Mouse (Mus musculus) intestine, embryonic 15.5 days (tissue): ENCODE results near the gene Ogn. TPM values are rescaled to one million over a fixed set of nuclear protein-coding genes. Genes with fewer than 3 reads are reported as not detected.

Experiments used
- ATAC-seq: fragments of 200-750 bp; cut with Nextera tagmentation; 2 replicates; pipeline ENCODE4 v1.8.0; 2017; ENCODE audit warnings: moderate TSS enrichment, moderate library complexity
- H3K27ac ChIP-seq: fragments of 300-500 bp; sonication (generic); 2 replicates; pipeline ENCODE4 v1.5.1; 2015; ENCODE audit warnings: mild to moderate bottlenecking, inconsistent platforms
- H3K27me3 ChIP-seq: fragments of 300-500 bp; sonication (generic); replicated peaks from 2 replicates; pipeline ENCODE4 v1.6.1; 2015; ENCODE audit warnings: inconsistent platforms
- H3K36me3 ChIP-seq: fragments of 300-500 bp; sonication (generic); 2 replicates; pipeline ENCODE4 v1.6.1; 2015; ENCODE audit warnings: inconsistent platforms
- H3K4me1 ChIP-seq: fragments of 300-500 bp; sonication (generic); replicated peaks from 2 replicates; pipeline ENCODE4 v1.6.1; 2015; ENCODE audit warnings: inconsistent platforms
- H3K4me2 ChIP-seq: fragments of 300-500 bp; sonication (generic); replicated peaks from 2 replicates; pipeline ENCODE4 v1.6.1; 2015; ENCODE audit warnings: mild to moderate bottlenecking, inconsistent platforms
- H3K4me3 ChIP-seq: fragments of 300-500 bp; sonication (generic); replicated peaks from 2 replicates; pipeline ENCODE4 v1.5.1; 2015; ENCODE audit warnings: inconsistent platforms
- H3K9ac ChIP-seq: fragments of 300-500 bp; sonication (generic); 2 replicates; pipeline ENCODE4 v1.6.1; 2015; ENCODE audit warnings: inconsistent platforms
- H3K9me3 ChIP-seq: fragments of 300-500 bp; sonication (generic); 2 replicates; pipeline ENCODE4 v1.6.1; 2016; ENCODE audit warnings: inconsistent platforms
- WGBS: fragments of 180-500 bp; shearing (Covaris S2); methylation state at CpG from one replicate; pipeline ENCODE4 v1.1.7; 2015; 5-methylcytosine and 5-hydroxymethylcytosine counted together
- polyA plus RNA-seq: library from polyadenylated mRNA; unstranded; fragments of >200 nt; fragmentation: Nextera tagmentation; extraction: Ambion mirVana; gene quantifications from 2 replicates; pipeline ENCODE4 v1.2.1, GENCODE M21; 2015

Gene Ogn
- polyA plus RNA-seq, 1 experiment from 2014 or later, result 68.3 TPM

GRCm38 (mm10) chr13:49651781-49652351 lies 44.0 kb downstream of the Ogn start:
- H3K4me3 ChIP-seq, result peak overlapping the region; percentile 81
- H3K4me1 ChIP-seq, result 0 out of 2 replicates have a peak, but pooled peaks cover 2% of the 10 kb centered on the region
- no peaks in the 10 kb centered on the region for H3K36me3 ChIP-seq
- WGBS, result 1% methylated on average over 4 of the region's 4 CpGs
- peak overlapping the region; percentile 70 for H3K9ac ChIP-seq
- peak overlapping the region; percentile 64 for H3K4me2 ChIP-seq
- no peak for ATAC-seq
- no peak overlapping the region for H3K27ac ChIP-seq
- no peaks in the 10 kb centered on the region for H3K9me3 ChIP-seq
- H3K27me3 ChIP-seq, result no peaks in the 10 kb centered on the region

- H3K36me3 ChIP-seq, result no peaks in the 10 kb centered on the region
- H3K4me2 ChIP-seq, result peak within 1 kb of the TSS; percentile 74
- H3K27ac ChIP-seq, result no peak within 1 kb of the TSS
- H3K27me3 ChIP-seq, result no peaks in the 10 kb centered on the region
- no peaks in the 10 kb centered on the region for H3K9me3 ChIP-seq
- WGBS, result under 1% methylated on average over 68 of the region's 68 CpGs
- 0 out of 2 replicates have a peak, but pooled peaks cover 2% of the 10 kb centered on the region for H3K4me1 ChIP-seq
- H3K4me3 ChIP-seq, result peak within 1 kb of the TSS; percentile 81
- peak; percentile 100 for ATAC-seq
- H3K9ac ChIP-seq, result peak within 1 kb of the TSS; percentile 70
These were observed 44.8 kb downstream of the Ogn start, which contains the start of the genes Cenpp and Nol8 for GRCm38 (mm10) chr13:49652481-49653179. Cenpp (minus strand) TSS chr13:49652785. Nol8 (plus strand) TSS chr13:49653078.

- peak; percentile 82 for ATAC-seq
- Histone ChIP-seq H3K27me3 (no peaks in the 10 kb centered on the region), H3K4me3 (peak overlapping the region; percentile 81), H3K4me2 (peak overlapping the region; percentile 74), H3K27ac (no peak overlapping the region), H3K9me3 (no peaks in the 10 kb centered on the region), H3K9ac (peak overlapping the region; percentile 62), H3K36me3 (no peaks in the 10 kb centered on the region), H3K4me1 (0 out of 2 replicates have a peak, but pooled peaks cover 2% of the 10 kb centered on the region)
- 0% methylated on average over 16 of the region's 16 CpGs for whole genome bisulfite sequencing
These were observed 45.3 kb downstream of the Ogn start for GRCm38 (mm10) chr13:49653180-49653541.

Other genes starting within 250 kb of the Ogn start
- 19.1 and 19.7 TPM in 2 replicates for gene Ippk, start 186.8 kb upstream of the Ogn start, polyA plus RNA-seq
- gene Tes3-ps, start 114.7 kb upstream of the Ogn start, polyA plus RNA-seq, result 0.68 and 0.77 TPM in 2 replicates
- gene Ecm2, start 103.2 kb upstream of the Ogn start, polyA plus RNA-seq, result 0.84 and 0.92 TPM in 2 replicates
- 21.2 and 25.5 TPM in 2 replicates for gene Aspn, start 63.6 kb upstream of the Ogn start, polyA plus RNA-seq
- 0.68 and 0.91 TPM in 2 replicates for gene Omd, start 25.6 kb upstream of the Ogn start, polyA plus RNA-seq
- 21.2 and 24.7 TPM in 2 replicates for gene Cenpp, start 44.7 kb downstream of the Ogn start, polyA plus RNA-seq
- 14.4 and 17.1 TPM in 2 replicates for gene Nol8, start 45.0 kb downstream of the Ogn start, polyA plus RNA-seq
- 82.1 and 82.9 TPM in 2 replicates for gene Iars, start 74.1 kb downstream of the Ogn start, polyA plus RNA-seq
- gene Gm30302, start 191.0 kb downstream of the Ogn start, polyA plus RNA-seq, result not detected in 2 replicates